Mouse (Mus musculus) spleen, adult 18-20 months (tissue): Measurements from ENCODE around the gene Klri2.
A peak's percentile ranks its signal among the peaks of the same experiment; 100 is the strongest.
"Not testable (repeated sequence)": the region's sequence is repeated elsewhere in the genome, so short reads cannot be mapped to it uniquely, and the experiment has no call there.

Experiments used
- DNase-seq, 2 experiments: peaks; one replicate each; pipeline ENCODE4 v3.0.0; 2022; ENCODE audit warnings: mixed read lengths in 2 of 2

Gene Klri2

DNA sequence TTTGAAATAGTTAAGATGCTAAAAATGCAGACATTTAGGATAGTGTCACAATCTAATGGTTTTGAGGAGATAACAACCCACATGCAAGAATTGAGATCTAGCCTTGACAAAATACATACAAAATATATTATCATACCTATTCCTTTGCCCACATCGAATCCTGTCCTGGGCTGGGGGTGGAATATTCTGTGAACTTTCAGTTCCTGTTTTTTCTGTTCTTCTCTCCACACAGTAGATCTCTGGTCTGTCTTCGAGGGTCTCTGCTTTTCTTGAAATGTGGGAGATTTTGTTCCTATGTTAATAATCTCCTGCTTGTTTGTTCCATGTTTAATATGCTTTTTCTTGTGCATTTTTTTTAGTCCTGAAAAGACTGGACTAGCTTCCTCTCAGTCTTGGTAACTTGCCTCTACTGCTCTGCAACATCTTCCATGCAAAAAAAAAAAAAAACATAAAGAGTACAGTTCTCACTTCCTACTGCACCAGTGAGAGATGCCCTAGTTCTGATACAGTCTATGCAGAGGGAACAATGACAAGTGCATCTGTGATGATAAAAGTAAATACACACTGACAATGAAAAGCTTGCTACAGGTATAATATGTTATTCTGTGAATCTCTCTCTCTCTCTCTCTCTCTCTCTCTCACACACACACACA lies at the start of gene Klri2:
Gene Klri2 (minus strand): TSS at position 416 of the 653 bp plus-strand sequence.
- no peak for DNase-seq

DNA sequence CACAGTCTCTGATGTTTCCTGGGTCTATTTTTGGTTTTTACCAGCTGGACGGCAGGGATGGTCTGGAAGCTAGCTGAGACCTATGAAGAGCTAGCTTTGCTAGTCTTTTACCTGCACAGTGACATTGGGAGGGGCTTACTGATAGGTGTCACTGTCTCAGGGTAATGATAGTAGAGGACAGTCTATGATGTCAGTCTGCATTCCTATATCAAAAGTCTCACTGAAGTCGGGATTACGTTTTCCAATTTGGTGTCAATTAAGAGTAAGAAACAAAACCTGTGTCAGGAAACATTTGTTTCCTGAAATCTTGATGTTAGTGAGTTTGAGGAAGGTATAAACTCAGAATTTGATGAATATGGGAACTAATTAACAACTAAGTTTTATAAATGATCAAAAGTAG lies 43.9 kb upstream of the Klri2 start, which contains the start of gene Gm156:
Gene Gm156 (minus strand): TSS at position 101 of the 400 bp plus-strand sequence.
- DNase-seq, result not testable (repeated sequence)

DNA sequence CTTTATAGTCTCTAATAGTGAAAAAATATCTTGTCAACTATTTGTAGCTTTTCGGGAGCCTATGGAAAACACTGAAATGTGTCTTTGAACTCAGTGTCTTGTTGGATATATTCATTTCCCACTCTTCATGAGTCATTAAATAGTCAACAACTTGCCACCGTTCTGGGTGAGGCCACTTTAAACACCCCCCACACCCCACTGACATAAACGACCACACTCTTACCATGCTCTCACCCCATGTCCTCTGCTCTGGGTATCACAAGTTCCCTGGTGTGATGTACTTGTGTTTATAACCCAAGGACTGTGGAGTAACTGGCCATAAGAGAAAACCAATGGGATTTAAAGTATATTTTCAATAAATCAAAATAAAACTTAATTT lies 7.4 kb upstream of the Klri2 start:
- DNase-seq, result no peak

DNA sequence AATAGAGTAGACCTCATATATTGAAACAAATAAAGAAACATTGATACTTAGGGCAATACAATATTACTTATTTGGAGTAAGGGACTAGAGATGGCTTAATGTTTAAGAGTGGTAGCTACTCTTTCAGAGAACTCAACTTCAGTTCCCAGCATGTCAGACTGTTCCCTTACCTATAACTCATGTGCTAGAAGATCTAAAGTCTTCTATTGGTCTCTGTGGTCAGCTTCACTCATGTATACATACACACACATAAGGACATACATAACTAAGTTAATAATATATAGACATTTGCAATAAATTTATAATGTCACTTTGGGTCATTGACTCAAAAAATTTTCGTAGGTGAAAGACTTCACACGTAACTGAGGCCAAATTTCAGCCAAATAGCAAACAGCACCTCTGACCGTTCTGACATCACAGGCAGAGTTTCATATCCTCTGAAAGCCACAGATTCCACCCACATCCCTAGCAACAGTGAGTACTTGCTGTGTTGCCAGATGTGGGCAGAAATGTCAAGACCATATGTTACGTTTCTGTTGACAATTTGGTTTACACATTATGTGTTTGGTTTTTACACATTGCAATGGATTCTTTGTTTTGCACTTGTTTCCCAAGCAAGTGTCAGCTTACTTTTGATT lies 6.9 kb upstream of the Klri2 start:
- no peak for DNase-seq

DNA sequence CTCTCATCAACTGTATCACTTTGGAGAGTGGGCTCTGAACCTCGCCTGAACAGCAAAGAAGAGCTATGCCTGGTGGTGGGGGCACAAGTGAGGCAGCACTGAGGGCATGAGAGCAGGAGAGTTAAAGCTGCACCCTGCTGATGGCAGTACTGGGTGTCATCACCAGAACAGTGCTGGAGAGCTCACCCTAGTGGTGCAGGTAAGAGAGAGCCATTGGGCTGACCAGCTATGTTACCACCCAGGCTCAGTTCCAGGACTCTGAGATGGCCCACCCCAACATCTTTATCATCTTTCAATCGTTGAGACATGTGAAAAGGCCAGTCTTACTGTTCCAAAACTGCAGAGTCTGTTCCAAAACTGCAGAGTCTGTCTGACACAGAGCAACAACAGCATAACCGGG lies 5.9 kb upstream of the Klri2 start:
- DNase-seq, result peak in 1 of 2 experiments; percentile 8

DNA sequence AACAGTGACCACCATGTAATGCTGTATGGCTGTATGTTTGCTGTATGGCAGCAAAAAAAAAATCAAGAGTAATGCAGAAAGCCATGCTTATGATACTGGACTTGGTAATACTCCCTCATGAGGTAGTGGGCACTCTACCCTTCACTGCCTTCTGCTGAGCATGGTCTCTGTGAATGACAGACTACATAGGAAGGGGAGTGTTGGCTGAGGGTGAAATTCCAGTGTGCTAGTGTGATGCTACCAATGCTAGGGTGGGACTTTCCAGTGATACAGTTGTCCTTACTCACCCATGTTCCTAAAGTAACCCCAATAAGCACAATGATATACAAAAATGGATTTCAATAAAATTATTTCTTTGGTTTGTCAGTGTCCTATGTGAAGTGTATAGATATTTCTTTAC lies 3.9 kb downstream of the Klri2 start:
- no peak for DNase-seq

DNA sequence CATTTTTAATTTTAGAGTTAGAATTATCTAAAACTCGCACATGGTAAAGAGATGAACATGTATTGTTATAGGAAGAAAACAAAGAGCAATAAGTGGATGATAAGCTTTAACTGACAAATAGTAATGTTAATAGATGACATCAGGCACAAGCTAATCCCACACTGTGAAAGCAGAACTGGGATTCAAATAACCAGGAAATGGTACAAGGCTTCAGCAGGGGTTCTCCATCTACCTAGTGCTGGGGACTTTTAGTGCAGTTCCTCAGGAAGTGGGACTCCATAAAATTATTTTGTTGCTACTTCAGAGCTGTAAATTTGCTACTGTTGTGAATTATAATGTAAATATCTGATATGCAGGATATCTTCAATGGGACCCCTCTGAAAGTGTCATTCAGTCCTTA lies 13.0 kb downstream of the Klri2 start:
- DNase-seq, result no peak

DNA sequence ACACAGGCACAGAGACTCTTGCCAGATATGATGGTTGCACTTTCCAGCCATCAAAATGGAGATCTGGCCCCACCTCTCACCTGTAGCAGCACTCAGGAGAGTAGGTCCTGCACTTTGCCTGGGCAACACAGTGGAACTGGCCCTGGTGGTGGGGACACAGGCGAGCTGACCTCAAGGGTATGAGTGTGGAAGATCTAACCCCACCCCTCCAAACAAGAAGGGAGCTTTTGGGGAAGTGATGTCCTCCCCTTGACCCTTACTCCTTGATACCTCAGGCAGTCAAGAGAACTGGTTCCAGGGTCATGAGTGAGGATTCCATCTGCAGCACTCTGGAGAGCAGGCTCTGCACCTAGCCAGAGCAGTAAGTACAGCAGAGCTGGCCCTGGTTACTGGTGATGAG lies 18.9 kb downstream of the Klri2 start:
- DNase-seq, result no peak

DNA sequence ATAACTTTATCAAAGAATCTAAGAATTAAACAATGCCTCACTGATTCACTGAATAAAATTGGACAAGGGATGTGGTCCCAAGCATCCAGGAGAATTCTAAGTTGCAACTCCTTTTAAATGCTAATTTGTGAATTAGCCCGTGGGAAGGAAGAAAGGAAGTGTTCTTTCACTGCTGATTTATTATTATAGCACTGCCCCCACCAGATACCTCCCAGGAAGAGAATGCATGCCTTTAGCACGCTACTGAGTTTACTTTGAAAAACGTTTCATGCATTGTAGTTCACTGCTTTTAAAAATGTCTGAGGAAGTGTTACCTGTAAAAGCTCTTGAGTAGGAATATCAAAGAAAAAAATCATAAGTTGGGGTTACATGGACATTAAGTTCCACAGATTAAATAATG lies 19.8 kb downstream of the Klri2 start:
- no peak for DNase-seq

DNA sequence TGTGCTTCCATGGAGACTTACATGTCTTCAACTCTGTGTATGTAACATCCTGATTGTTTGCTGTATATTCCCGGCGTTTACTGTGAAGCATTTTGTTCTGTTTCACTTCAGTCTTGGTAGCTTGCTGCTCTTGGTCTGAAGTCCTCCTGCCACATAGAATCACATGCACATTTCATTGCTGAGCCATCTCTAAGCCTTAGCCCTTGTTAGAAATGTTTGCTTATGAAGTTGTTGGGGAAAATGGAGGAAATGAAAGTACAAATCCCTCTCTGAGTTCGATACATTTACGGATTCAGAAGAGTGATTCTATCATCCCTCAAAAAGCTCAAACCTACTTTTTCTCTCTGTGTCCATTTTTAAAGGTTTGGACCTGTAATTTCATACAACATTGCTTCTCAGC lies 23.3 kb downstream of the Klri2 start, which contains the start of gene Klri1:
Gene Klri1 (minus strand): TSS at position 101 of the 400 bp plus-strand sequence.
- no peak for DNase-seq

DNA sequence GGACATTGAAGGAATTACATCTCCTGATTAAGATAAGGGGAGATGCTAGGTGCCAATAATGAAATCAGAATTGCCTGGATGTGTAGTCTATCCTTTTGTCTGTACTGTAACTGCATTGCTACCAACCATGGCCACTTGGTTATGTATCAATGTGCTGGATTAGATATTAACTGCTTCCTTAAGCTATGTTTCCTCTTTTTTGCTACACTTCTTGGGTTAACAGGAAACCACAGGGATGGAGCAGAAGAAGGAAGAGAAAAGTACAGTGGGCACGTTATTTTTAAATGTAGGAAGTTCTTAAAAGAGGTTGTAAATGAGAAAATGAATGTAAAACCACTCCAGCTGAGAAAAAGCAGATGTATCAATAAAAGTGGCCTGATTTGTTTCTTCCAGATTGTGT lies 26.7 kb downstream of the Klri2 start:
- DNase-seq, result no peak

DNA sequence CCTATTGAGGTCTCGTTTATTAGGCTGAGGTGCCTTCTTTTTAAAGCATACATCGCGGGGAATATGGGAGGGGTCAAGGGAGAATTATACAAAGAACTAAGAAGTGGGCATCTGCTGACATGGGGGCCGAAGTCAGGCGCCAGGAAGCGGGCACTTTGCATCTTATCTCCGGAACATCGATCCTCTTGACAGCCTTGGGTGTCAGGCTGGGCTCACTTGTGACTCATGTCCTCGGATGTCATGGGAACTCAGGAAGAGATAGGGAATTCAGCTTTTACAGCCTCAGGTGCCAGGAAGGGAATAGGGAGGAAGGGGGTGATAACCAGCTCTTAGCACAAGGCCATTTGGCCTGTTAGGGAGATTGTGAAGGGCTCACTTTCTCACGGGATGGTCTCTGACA lies 48.8 kb downstream of the Klri2 start:
- DNase-seq, result not testable (repeated sequence)

DNA sequence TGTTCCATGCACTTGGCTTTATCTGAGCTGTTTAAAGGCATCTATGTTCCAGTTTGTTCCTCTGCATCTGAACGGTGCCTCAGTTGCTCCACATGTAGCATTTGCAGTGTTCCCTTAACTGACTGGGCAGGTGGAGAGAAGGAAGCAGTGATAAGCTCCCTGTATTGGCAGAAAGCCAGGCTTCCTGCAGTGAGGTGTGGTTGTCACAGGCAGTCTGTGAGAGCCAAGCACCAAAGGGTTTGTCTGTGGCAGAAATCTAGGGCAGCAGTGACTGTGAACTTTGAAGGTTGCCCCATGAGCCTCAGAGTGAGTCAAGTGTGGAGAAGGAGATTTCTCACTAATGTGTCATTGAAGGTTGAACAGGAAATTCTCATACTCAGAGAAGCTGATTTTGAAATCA lies 59.9 kb downstream of the Klri2 start:
- DNase-seq, result peak in 1 of 2 experiments; percentile 7
